Mouse (Mus musculus) frontal cortex, adult 2 months (tissue): ENCODE measurements at regions not wholly inside any gene's neighbourhood (a gene's known extent, or its start where the extent isn't known, plus 50 kb on each side); places are given as distances from the start of the nearest gene placed in this dataset.

Experiments used
- DNase-seq, 2 experiments: peaks; one replicate each; pipeline ENCODE4 v3.0.0; 2022; ENCODE audit warnings: low spot score in 1 of 2; ENCODE audit errors: extremely low spot score in 1 of 2

GRCm38 (mm10) chr14:114960273-114960672 is 131.7 kb upstream of the Gpc5 start:
- DNase-seq, result no peak

GRCm38 (mm10) chr14:114965941-114966340 is 126.1 kb upstream of the Gpc5 start:
- DNase-seq, result no peak

- DNase-seq, result no peak
Measured at GRCm38 (mm10) chr14:114969020-114969419, 123.0 kb upstream of the Gpc5 start.

GRCm38 (mm10) chr14:114981120-114981519 is 110.9 kb upstream of the Gpc5 start:
- DNase-seq, result peak in 1 of 2 experiments; percentile 64

GRCm38 (mm10) chr14:115003223-115003622 is 88.8 kb upstream of the Gpc5 start:
- DNase-seq, result no peak

GRCm38 (mm10) chr14:115004733-115005405 is 87.1 kb upstream of the Gpc5 start:
- DNase-seq, result no peak

- DNase-seq, result no peak
Measured at GRCm38 (mm10) chr14:115010877-115011276, 81.1 kb upstream of the Gpc5 start.

GRCm38 (mm10) chr14:115015299-115015698 is 76.7 kb upstream of the Gpc5 start:
- no peak for DNase-seq

GRCm38 (mm10) chr14:115017410-115018153 is 74.4 kb upstream of the Gpc5 start:
- DNase-seq, result peak in 1 of 2 experiments; percentile 78

GRCm38 (mm10) chr14:115028011-115028410 is 64.0 kb upstream of the Gpc5 start:
- no peak for DNase-seq

- DNase-seq, result no peak
Measured at GRCm38 (mm10) chr14:115031734-115032133, 60.3 kb upstream of the Gpc5 start.

- no peak for DNase-seq
Measured at GRCm38 (mm10) chr14:115033375-115033969, 58.5 kb upstream of the Gpc5 start.

- DNase-seq, result no peak
Measured at GRCm38 (mm10) chr14:115034718-115035437, 57.1 kb upstream of the Gpc5 start.

GRCm38 (mm10) chr14:115037086-115037793 is 54.8 kb upstream of the Gpc5 start:
- DNase-seq, result no peak

GRCm38 (mm10) chr14:115038788-115039187 is 53.2 kb upstream of the Gpc5 start:
- no peak for DNase-seq

GRCm38 (mm10) chr14:115039524-115039923 is 52.5 kb upstream of the Gpc5 start:
- DNase-seq, result no peak

GRCm38 (mm10) chr14:115040091-115040571 is 51.9 kb upstream of the Gpc5 start:
- DNase-seq, result no peak

- DNase-seq, result peak in 1 of 2 experiments; percentile 48
Measured at GRCm38 (mm10) chr14:115040578-115041206, 51.3 kb upstream of the Gpc5 start.

GRCm38 (mm10) chr14:115041336-115042054 is 50.5 kb upstream of the Gpc5 start:
- no peak for DNase-seq
